Mouse (Mus musculus) left cerebral cortex, postnatal 25 days (tissue): ENCODE results near the gene Frem3. TPM values are rescaled to one million over a fixed set of nuclear protein-coding genes. Genes with fewer than 3 reads are reported as not detected.

Source experiments
- DNase-seq, 2 experiments: peaks; one replicate each; pipeline ENCODE4 v3.0.0; 2022; ENCODE audit warnings: low spot score in 2 of 2, mixed read lengths in 1 of 2
- intact Hi-C: fragments of 180-260 bp; cut with DNase I; formaldehyde crosslinking; loops from one replicate; pipeline ENCODE4 v1.15.1; 2025
- total RNA-seq, 2 experiments: library from RNA; stranded (reverse); gene quantifications; 2 replicates each; pipeline ENCODE4 v1.2.3; 2021

Frem3 gene
- total RNA-seq, 2 experiments from 2014 or later: 0.25 to 0.39 TPM

- intact Hi-C loops: no loop called here
Measured at GRCm38 (mm10) chr8:80683756-80684335, 73.0 kb downstream of the Frem3 start.

GRCm38 (mm10) chr8:80688141-80688540 is 77.3 kb downstream of the Frem3 start:
- intact Hi-C loops: loop anchor here (1.0 kb wide), 1 partner anchor 195 kb away; the partner anchor contains the start of gene Gypa
- peak; percentile 57 to 71 for DNase-seq

More at GRCm38 (mm10) chr8:80683756-80684335, 73.0 kb downstream of the Frem3 start:
- DNase-seq: no peak

GRCm38 (mm10) chr8:80710670-80711400 is 100.0 kb downstream of the Frem3 start:
- DNase-seq: no peak
- intact Hi-C loops: no loop called here

- intact Hi-C loops: no loop called here
- no peak for DNase-seq
Measured at GRCm38 (mm10) chr8:80714461-80714860, 103.6 kb downstream of the Frem3 start.

- intact Hi-C loops: no loop called here
- DNase-seq: no peak
Measured at GRCm38 (mm10) chr8:80732326-80732725, 121.4 kb downstream of the Frem3 start.

- intact Hi-C loops: loop anchor here (5.0 kb wide), 1 partner anchor 1026 kb away; the partner anchor contains the start of genes Abce1 and Anapc10
- no peak for DNase-seq
Measured at GRCm38 (mm10) chr8:80738046-80738387, 127.1 kb downstream of the Frem3 start.

- peak; percentile 67 to 81 for DNase-seq
- intact Hi-C loops: loop anchor here (5.0 kb wide), 1 partner anchor 1026 kb away; the partner anchor contains the start of genes Abce1 and Anapc10
Measured at GRCm38 (mm10) chr8:80738388-80739154, 127.7 kb downstream of the Frem3 start.

GRCm38 (mm10) chr8:80739155-80739924 is 128.5 kb downstream of the Frem3 start, which contains the start of gene Smarca5:
TSS of gene Smarca5 (minus strand) at chr8:80739497.
- intact Hi-C loops: loop anchor here (5.0 kb wide), 1 partner anchor 1027 kb away; the partner anchor contains the start of genes Abce1 and Anapc10
- DNase-seq: peak; percentile 93 to 96

GRCm38 (mm10) chr8:80739932-80740331 is 129.1 kb downstream of the Frem3 start:
- intact Hi-C loops: loop anchor here (5.0 kb wide), 2 partner anchors 663 to 1028 kb away; partner anchors contain the start of genes Abce1 and Anapc10
- no peak for DNase-seq

Other genes starting within 250 kb of the Frem3 start
- gene Gypa, start 117.3 kb upstream of the Frem3 start, total RNA-seq: not detected
- 10 to 100 TPM; 54.3 to 54.6 TPM for gene Smarca5, start 128.4 kb downstream of the Frem3 start, total RNA-seq